Mouse (Mus musculus) ES-E14 (cell line): ENCODE measurements at regions not wholly inside any gene's neighbourhood (a gene's known extent, or its start where the extent isn't known, plus 50 kb on each side); places are given as distances from the start of the nearest gene placed in this dataset.
A peak's percentile ranks its signal among the peaks of the same experiment; 100 is the strongest.

ENCODE experiments used
- DNase-seq: peaks from one replicate; pipeline ENCODE4 v3.0.0-alpha.2; 2013; ENCODE audit warnings: low read depth, low spot score
- H3K27ac ChIP-seq: 2 replicates; pipeline ENCODE4 v1.5.1; 2012; ENCODE audit warnings: low read depth, mild to moderate bottlenecking, low read length, moderate library complexity, mixed read lengths; ENCODE audit not compliant: poor library complexity, insufficient read depth, severe bottlenecking
- H3K36me3 ChIP-seq: 2 replicates; pipeline ENCODE4 v1.6.1; 2012; ENCODE audit warnings: mild to moderate bottlenecking, low read length, moderate library complexity, mixed read lengths; ENCODE audit not compliant: control insufficient read depth, poor library complexity, insufficient read depth, severe bottlenecking
- H3K4me1 ChIP-seq, 2 experiments: fragments of 150-350 bp in 1 of 2; sonication (generic) in 1 of 2; 2 replicates each; pipeline ENCODE4 v1.6.1; 2012; ENCODE audit warnings: low read length in 2 of 2, mild to moderate bottlenecking in 1 of 2, mixed read lengths in 1 of 2; ENCODE audit not compliant: control insufficient read depth in 2 of 2, insufficient read depth in 2 of 2, poor library complexity in 1 of 2
- H3K4me3 ChIP-seq, 2 experiments: fragments of 150-350 bp in 1 of 2; sonication (generic) in 1 of 2; 2 replicates each; pipeline ENCODE4 v1.5.1; 2012; ENCODE audit warnings: low read length in 2 of 2, low read depth in 1 of 2, mild to moderate bottlenecking in 1 of 2, mixed read lengths in 1 of 2; ENCODE audit not compliant: insufficient read depth in 1 of 2, poor library complexity in 1 of 2, severe bottlenecking in 1 of 2
- H3K9ac ChIP-seq: 2 replicates; pipeline ENCODE4 v1.6.1; 2012; ENCODE audit warnings: low read depth, mild to moderate bottlenecking, low read length, mixed read lengths; ENCODE audit not compliant: poor library complexity, insufficient read depth, severe bottlenecking
- H3K9me3 ChIP-seq: fragments of 150-350 bp; sonication (generic); 2 replicates; pipeline ENCODE4 v1.6.1; 2012; ENCODE audit warnings: low read depth, mild to moderate bottlenecking, low read length; ENCODE audit not compliant: control insufficient read depth, insufficient read depth
- CHD2 ChIP-seq: IDR thresholded peaks from 2 replicates; pipeline ENCODE4 v1.6.1; 2014; ENCODE audit warnings: mild to moderate bottlenecking, low read depth, low read length, inconsistent platforms
- HCFC1 ChIP-seq: IDR thresholded peaks from 2 replicates; pipeline ENCODE4 v1.6.1; 2012; ENCODE audit warnings: low read length, inconsistent platforms, borderline replicate concordance; ENCODE audit not compliant: insufficient read depth
- MAFK ChIP-seq: IDR thresholded peaks from 2 replicates; pipeline ENCODE4 v1.6.1; 2014; ENCODE audit warnings: mild to moderate bottlenecking, low read depth, low read length, inconsistent platforms; ENCODE audit not compliant: insufficient read depth
- ZC3H11A ChIP-seq: IDR thresholded peaks from 2 replicates; pipeline ENCODE4 v1.6.1; 2012; ENCODE audit warnings: low read depth, mild to moderate bottlenecking, inconsistent platforms, low read length, borderline replicate concordance
- ZNF384 ChIP-seq: IDR thresholded peaks from 2 replicates; pipeline ENCODE4 v1.6.1; 2012; ENCODE audit warnings: low read depth, low read length, inconsistent platforms
- in situ Hi-C, 2 experiments: fragments of 600-800 bp; cut with MboI; formaldehyde crosslinking; loops; one replicate each; pipeline ENCODE4 v1.15.1; 2025; ENCODE audit warnings: low sequenced_read_pairs in 2 of 2, inconsistent platforms in 1 of 2; ENCODE audit not compliant: unreplicated experiment in 2 of 2

DNA sequence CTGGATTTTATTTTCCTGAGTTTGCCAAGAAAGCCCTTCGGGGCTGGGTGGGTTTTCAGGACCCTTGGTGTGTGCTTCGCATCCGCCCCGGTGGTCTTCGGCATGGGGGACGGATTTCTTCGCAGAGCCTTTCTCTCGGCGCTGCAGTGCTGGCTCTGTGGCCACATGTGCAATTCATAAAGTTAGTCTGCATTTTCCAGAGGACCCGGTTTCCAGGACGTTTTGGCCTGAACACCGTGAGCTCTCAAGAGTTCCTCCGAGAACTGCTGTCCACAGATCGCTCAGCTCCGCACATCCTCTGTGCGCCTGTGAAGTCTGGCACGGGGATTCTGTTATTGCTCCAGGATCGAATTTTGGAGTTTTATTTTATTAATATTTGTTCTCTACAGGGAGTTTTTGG, 63.2 kb upstream of the Cxcl14 start:
- in situ Hi-C loops, result no loop called here
- H3K4me3 ChIP-seq, result no peak overlapping the region
- H3K4me1 ChIP-seq, result peaks cover 0 to 1% of the 10 kb centered on the region in 2 experiments; a peak in 2 of 4 replicates
- H3K9me3 ChIP-seq, result no peaks in the 10 kb centered on the region
- no peak overlapping the region for H3K27ac ChIP-seq
- no peak for TF ChIP-seq HCFC1
- TF ChIP-seq MAFK, result no peak
- no peak for TF ChIP-seq ZC3H11A
- no peak for TF ChIP-seq ZNF384
- TF ChIP-seq CHD2, result no peak
- DNase-seq, result no peak
- no peaks in the 10 kb centered on the region for H3K36me3 ChIP-seq
- H3K9ac ChIP-seq, result no peak overlapping the region

- in situ Hi-C loops, result no loop called here
- Histone ChIP-seq H3K4me3 (no peak overlapping the region), H3K9me3 (no peaks in the 10 kb centered on the region), H3K4me1 (peaks cover 0 to 1% of the 10 kb centered on the region in 2 experiments; a peak in 2 of 4 replicates), H3K9ac (no peak overlapping the region), H3K27ac (no peak overlapping the region), H3K36me3 (no peaks in the 10 kb centered on the region)
- no peak for TF ChIP-seq HCFC1
- no peak for TF ChIP-seq ZC3H11A
- no peak for TF ChIP-seq MAFK
- TF ChIP-seq CHD2, result no peak
- no peak for TF ChIP-seq ZNF384
- no peak for DNase-seq
Measured at GRCm38 (mm10) chr13:56360803-56361202, 64.5 kb upstream of the Cxcl14 start.

DNA sequence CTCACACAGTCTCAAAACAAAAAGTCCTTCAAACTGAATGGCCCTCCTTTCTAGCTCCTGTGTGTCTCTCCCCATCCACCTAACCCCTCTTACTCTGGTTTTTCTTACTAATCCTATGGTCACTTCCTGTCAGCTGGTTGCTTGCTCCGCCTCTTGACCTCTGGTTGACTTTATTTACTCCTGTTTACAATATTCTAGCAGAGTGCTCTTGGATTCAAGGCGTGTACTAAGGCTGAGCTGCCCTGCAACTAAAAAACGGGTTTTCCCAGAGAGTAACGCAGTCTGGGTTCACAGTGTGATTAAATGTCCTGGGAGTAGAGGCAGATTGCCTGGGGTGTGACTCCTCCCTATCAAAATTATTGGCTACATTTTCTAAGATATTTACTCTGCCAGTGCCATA, 64.2 kb upstream of the Gm3045 start:
- H3K9me3 ChIP-seq, result no peaks in the 10 kb centered on the region
- TF ChIP-seq CHD2 (no peak), ZNF384 (no peak), ZC3H11A (no peak), HCFC1 (no peak), MAFK (no peak)
- DNase-seq, result no peak
- H3K4me1 ChIP-seq, result peaks cover 0 to 1% of the 10 kb centered on the region in 2 experiments; a peak in 1 of 4 replicates
- H3K9ac ChIP-seq, result no peak overlapping the region
- in situ Hi-C loops, result no loop called here
- no peak overlapping the region for H3K27ac ChIP-seq
- no peaks in the 10 kb centered on the region for H3K36me3 ChIP-seq
- no peak overlapping the region for H3K4me3 ChIP-seq

DNA sequence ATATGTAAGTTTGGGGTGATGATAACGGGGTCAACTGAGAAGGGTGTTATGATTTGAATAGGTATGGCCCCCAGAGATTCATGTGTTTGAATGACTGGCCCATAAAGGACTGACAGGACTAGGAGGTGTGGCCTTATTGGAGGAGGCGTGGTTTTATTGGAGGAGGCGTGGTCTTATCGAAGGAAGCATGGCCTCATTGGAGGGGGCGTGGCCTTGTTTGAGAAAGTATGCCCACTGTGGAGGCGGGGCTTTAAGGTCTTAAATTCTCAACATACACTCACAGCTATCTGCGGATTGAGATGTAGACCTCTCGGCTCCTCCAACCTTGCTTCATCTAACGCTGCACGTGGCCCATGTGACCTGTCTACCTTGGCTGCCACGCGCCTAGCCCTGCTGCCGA, 63.7 kb upstream of the Gm3045 start:
- peak; percentile 75 for DNase-seq
- no peak overlapping the region for H3K9ac ChIP-seq
- peaks cover 0 to 1% of the 10 kb centered on the region in 2 experiments; a peak in 1 of 4 replicates for H3K4me1 ChIP-seq
- no peak overlapping the region for H3K4me3 ChIP-seq
- no peaks in the 10 kb centered on the region for H3K9me3 ChIP-seq
- TF ChIP-seq MAFK (no peak), HCFC1 (no peak), ZNF384 (no peak), ZC3H11A (no peak), CHD2 (no peak)
- H3K27ac ChIP-seq, result no peak overlapping the region
- H3K36me3 ChIP-seq, result no peaks in the 10 kb centered on the region
- in situ Hi-C loops, result no loop called here

GRCm38 (mm10) chr13:56369600-56369999, 56.8 kb upstream of the Gm3045 start:
- H3K9ac ChIP-seq, result no peak overlapping the region
- DNase-seq, result no peak
- no peak overlapping the region for H3K27ac ChIP-seq
- H3K4me1 ChIP-seq, result peaks cover 0 to 5% of the 10 kb centered on the region in 2 experiments; a peak in 1 of 4 replicates
- H3K9me3 ChIP-seq, result no peaks in the 10 kb centered on the region
- no peak for TF ChIP-seq ZNF384
- TF ChIP-seq MAFK, result no peak
- no peak for TF ChIP-seq ZC3H11A
- TF ChIP-seq HCFC1, result no peak
- TF ChIP-seq CHD2, result no peak
- in situ Hi-C loops, result no loop called here
- no peaks in the 10 kb centered on the region for H3K36me3 ChIP-seq
- no peak overlapping the region for H3K4me3 ChIP-seq
